Mouse (Mus musculus) frontal cortex, adult (tissue): ENCODE results near the gene Srms.

ENCODE experiments used
- ATAC-seq: cut with Nextera tagmentation; 2 replicates; pipeline ENCODE4 v1.9.2; 2017; ENCODE audit warnings: mild to moderate bottlenecking, moderate library complexity, mixed read lengths; ENCODE audit not compliant: low TSS enrichment

Srms gene

DNA sequence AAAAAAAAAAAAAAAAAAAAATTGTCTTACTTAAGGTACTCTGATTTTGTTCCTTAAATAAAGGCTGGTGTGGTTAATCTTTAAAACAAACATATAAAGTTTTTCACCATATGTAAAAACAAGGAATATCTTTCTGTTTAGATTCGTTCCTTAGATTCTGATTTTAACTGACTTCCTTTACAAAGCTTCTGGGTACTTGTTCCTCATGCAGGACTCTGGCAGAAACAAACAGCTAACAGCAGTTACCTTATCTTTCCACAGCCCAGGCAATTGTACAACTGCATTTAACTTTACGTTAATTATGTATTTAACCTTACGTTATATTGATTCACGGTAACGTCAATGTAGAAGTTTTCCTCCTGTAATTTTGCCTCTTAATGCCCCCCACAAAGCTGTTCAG, 46.5 kb downstream of the Srms start:
- no peak for ATAC-seq

DNA sequence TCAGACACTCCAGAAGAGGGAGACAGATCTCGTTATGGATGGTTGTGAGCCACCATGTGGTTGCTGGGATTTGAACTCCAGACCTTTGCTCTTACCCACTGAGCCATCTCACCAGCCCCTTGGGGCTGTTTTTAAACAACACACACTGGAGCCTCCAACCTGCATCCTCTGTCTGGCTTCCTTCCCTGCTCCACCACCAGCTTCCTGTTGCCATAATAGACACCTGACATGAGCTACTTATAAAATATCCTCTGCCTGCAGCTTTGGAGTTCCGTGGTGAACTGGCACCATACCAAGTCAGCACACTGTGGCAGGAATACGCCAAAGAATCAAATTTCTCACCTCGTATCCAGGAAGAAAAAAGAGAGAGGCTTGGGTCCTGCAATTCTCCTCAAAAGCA, 52.2 kb downstream of the Srms start:
- no peak for ATAC-seq

GRCm38 (mm10) chr2:181159771-181160170, 53.2 kb downstream of the Srms start:
- peak; percentile 75 for ATAC-seq

DNA sequence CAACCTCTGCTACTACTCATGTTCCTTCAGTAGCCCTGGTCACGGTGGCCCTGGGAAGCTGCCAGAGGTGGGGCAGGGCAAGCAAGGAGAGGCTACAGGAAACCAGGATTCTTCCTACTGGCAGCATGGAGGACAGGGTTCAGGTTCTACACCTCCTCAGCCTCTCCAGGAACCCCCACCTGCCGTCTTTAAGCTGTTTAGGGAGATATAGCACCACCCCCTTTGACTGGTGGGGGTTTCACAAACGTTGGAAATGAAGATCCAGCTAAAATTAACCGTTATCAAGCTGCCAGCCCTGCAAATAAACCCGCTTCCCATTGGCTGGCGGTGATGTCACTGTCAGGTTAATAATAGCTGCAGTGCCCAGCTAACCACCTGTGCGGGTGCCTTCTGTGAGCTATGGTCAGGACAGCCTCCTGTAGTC, 53.9 kb downstream of the Srms start:
- ATAC-seq = peak; percentile 48

GRCm38 (mm10) chr2:181158471-181158870, 54.5 kb downstream of the Srms start:
- no peak for ATAC-seq

- no peak for ATAC-seq
These were observed 55.2 kb downstream of the Srms start for GRCm38 (mm10) chr2:181157716-181158302.

- ATAC-seq = no peak
These were observed 55.8 kb downstream of the Srms start for GRCm38 (mm10) chr2:181157180-181157579.

DNA sequence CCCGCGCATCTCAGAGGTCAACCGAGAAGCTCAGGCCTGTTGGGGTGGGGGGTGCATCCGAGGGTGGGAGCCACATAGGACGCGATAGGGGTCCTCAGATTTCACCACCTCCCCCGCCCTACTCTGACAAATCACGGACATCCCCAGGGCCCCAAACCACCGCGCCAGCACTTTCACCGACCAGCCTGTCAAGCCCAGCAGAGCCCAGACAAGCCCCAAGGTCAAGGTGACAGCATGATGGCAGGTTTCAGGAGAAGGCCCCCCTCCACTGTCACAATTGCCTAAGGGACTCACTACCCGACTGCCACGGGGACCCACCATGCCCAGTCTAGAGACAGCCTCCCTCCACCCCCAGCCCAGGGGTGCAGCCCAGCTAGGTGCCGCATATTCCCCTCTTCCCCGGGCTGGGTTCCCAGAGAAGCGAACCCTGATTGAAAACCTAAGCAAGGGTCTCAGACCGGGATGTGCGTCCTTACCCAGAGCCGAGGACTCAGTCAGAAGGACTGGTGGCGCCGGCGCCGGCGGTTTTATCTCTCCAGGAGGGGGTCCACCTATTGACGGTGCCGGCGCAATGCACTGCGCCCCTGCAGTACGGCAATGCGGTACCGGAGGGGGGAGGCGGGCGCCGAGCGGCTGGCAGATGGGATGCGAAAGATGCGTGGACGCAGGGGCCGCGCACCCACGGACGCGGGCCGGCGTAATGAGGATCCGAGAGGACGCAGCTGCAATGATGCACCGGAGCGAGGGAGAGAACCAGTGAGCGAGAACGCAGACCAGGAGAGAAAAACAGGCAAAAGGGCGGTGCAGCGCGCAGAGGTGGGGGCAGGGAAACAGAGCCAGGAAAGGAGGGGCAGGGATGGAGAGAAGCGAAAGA, 56.5 kb downstream of the Srms start, which contains the start of gene Eef1a2:
Gene Eef1a2 (minus strand): TSS at position 767 of the 874 bp plus-strand sequence.
- ATAC-seq = peak; percentile 33

DNA sequence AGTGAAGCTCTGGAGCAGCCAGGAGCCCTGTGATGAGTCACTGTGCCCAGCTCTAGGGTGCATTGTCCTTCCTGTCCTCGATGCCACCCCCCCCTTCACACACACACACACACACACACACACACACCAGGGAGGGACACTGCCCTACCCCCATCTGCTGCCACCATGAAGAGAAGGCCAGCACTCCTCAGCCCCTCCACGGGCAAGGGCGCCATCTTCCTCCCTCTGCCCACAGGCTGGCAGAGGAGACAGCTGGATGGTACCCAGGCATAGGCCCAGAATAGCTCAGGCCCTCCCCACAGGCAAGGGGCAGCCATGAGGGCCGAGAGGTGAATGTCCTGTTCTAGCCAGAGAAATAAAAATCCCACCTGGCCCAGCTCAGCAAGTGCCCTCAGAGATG, 57.2 kb downstream of the Srms start:
- no peak for ATAC-seq
